Mouse (Mus musculus) adrenal gland, postnatal 36 days (tissue): ENCODE results near the gene Sephs1. TPM values are rescaled to one million over a fixed set of nuclear protein-coding genes. Genes with fewer than 3 reads are reported as not detected.

Source experiments
- total RNA-seq, 2 experiments: library from RNA; stranded (reverse); gene quantifications; 2 replicates each; pipeline ENCODE4 v1.2.3; 2021

The Sephs1 gene
- total RNA-seq, 2 experiments from 2014 or later: 47.1 to 52.5 TPM

Other genes with a start within 250 kb of the Sephs1 start
- 10 to 100 TPM; 42.7 to 51.7 TPM for gene Prpf18, start 229.5 kb upstream of the Sephs1 start, total RNA-seq
- gene Bend7, start 163.7 kb upstream of the Sephs1 start, total RNA-seq: 10 to 100 TPM; 19.0 to 20.0 TPM
- 100 to 1,000 TPM; 213 to 352 TPM for gene Phyh, start 37.5 kb downstream of the Sephs1 start, total RNA-seq
- not detected for gene Ucma, start 94.6 kb downstream of the Sephs1 start, total RNA-seq
- 10 to 100 TPM in 1 of 2 experiments, 1 to 10 TPM in 1; 4.9 to 10.9 TPM for gene Mcm10, start 131.2 kb downstream of the Sephs1 start, total RNA-seq
- 100 to 1,000 TPM in 1 of 2 experiments, 10 to 100 TPM in 1; 60.7 to 162 TPM for gene Optn, start 182.5 kb downstream of the Sephs1 start, total RNA-seq